Mouse (Mus musculus) layer of hippocampus, adult 9-11 months (tissue): ENCODE results near the gene Stam2.

Experiments
- DNase-seq: peaks from one replicate; pipeline ENCODE4 v3.0.0; 2022

Stam2 gene

DNA sequence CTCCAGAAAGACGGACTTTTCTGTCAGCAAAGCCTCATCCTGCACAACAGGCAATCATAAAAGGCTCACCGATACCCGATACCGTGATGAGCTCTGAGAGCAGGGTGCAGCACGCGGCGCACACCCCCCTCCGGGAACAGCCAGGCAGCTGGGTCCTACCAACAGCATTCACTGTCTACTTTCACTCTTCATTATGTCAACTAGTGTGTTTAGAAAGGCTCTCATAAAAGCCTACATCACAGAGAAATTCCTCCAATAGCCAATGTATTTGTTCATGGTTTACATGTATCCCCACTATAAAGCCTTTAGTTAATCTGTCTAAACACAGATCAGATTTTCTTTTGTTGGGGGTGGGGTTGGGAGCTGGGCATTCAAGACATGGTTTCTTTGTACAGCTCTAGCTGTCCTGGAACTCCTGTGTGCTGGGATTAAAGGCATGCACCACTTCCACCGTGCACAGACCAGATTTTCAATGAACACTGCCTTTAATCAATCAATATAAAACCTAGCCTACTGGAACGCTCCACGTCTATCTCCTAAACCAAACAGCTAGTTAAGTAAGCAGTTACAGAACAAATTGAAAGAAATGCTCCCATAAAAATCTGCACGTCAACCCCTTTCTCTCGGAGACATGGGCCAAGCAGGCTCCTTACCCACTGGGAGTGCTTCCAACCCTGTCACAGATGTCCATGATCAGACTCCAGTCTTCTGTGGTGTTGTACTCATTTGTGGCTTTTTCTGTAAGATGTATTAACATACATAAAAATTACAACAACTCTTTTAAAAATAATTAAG lies 21.7 kb downstream of the Stam2 start:
- DNase-seq = no peak

- DNase-seq = no peak
Observed at GRCm38 (mm10) chr2:52717076-52717475, 25.0 kb downstream of the Stam2 start.

- DNase-seq = peak; percentile 55
Observed at GRCm38 (mm10) chr2:52715538-52715937, 26.5 kb downstream of the Stam2 start.

GRCm38 (mm10) chr2:52714111-52714510 lies 28.0 kb downstream of the Stam2 start:
- DNase-seq = no peak

- DNase-seq = no peak
Observed at GRCm38 (mm10) chr2:52710804-52711203, 31.3 kb downstream of the Stam2 start.

DNA sequence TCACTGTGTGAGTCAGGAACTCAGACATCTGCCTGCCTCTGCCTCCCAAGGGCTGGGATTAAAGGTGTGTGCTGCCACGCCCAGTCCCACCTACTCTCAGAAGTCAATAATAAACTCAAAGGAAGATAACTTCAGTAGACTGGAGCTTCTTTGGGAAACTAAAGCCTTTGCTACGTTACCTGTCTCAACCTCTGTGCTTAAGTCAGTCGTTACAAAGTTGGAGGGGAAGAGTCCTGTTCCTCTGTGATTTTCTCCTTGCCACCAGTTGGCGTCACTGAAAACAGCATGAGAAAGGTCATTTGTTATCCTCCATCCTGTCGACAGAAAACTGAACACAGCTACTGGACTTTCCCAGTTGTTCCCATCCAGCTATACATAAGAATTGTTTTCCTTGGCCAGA lies 32.7 kb downstream of the Stam2 start:
- no peak for DNase-seq

DNA sequence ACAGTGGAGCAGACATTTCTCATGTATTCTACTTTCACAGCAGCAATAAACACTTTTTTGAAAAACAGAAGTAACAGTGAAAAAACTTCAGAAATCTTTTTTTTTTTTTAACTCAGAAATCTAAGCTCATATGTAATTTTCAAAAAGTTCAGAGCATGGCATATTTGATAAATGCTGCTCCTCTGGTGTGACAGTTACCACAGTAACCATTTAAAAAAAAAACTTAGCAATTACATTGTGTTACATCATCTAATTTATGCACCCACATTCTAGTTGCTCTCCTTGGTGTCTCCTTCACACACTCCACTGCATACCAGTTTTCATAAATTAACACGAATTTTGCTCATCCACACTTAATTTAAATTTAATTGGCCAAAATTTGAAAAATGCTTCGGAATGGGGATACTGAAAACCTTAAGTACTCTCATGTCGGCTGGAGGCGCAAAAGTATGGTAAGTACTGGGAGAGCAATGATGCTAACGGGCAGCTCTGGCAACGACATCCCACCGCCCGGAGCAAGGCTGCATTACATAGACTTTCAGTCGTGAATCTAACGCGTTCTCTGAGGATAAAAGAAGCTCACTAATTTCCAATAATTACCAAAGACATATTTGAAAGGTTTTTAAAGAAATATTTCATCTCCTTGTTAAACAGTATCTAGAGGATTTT lies 40.6 kb downstream of the Stam2 start:
- no peak for DNase-seq

DNA sequence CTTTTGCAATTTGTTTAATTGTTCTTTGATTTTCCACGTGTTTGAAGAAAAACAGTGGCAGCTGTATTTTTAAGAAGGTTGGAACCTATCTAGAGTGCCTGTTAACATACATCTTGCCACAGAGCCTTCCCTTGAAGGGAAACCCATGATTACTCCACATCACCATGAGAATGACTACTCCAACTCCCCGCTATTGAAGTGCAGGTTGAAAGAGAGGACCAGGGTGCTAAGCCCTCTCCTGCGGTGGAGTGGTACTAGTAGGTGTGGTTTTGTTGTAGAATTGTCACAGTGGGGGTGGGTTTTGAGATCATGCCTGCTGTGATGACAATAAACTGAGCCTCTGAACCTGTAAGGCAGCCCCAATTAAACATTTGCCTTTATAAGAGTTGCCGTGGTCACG lies 41.7 kb downstream of the Stam2 start:
- DNase-seq = no peak

- no peak for DNase-seq
Observed at GRCm38 (mm10) chr2:52694604-52695003, 47.5 kb downstream of the Stam2 start.

GRCm38 (mm10) chr2:52691745-52692144 lies 50.3 kb downstream of the Stam2 start:
- no peak for DNase-seq

DNA sequence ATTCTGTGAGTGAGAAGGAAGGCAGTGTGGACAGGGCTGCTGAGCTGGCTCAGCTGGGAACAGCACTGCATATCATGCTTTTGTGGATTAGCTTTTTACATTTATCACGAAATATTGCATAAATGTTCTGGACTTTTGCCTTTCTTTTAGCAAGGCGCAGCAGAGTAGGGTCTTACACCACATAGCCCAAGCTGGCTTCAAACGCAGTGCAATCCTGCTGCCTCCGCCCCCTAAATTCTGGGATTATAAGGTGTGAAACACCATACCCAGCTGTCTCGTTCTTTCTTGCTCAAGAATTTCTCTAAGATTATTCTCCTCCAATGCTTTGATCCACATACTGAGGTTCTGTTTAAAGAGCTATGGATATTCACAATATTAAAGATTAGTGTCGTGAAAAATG lies 55.5 kb downstream of the Stam2 start:
- DNase-seq = no peak

GRCm38 (mm10) chr2:52677589-52677988 lies 64.5 kb downstream of the Stam2 start:
- no peak for DNase-seq

DNA sequence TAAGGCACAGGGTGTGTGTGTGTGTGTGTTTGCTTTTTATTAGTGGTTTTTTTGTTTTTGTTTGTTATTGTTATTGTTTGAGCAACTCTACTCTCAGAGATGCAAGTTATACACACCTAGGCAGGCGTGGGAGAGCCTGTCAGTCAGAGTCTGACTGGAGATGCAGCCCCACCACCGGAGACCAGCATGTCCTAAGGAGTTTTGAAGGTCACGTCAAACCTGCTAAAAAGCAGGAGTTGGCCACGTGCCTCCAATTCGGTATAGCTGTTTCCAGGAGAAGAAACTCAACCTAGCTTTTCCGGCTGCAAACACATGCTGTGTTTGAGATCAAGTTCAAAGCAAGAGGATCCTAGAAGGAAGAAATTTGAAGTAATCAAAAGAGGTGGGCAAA lies 65.2 kb downstream of the Stam2 start:
- DNase-seq = no peak

DNA sequence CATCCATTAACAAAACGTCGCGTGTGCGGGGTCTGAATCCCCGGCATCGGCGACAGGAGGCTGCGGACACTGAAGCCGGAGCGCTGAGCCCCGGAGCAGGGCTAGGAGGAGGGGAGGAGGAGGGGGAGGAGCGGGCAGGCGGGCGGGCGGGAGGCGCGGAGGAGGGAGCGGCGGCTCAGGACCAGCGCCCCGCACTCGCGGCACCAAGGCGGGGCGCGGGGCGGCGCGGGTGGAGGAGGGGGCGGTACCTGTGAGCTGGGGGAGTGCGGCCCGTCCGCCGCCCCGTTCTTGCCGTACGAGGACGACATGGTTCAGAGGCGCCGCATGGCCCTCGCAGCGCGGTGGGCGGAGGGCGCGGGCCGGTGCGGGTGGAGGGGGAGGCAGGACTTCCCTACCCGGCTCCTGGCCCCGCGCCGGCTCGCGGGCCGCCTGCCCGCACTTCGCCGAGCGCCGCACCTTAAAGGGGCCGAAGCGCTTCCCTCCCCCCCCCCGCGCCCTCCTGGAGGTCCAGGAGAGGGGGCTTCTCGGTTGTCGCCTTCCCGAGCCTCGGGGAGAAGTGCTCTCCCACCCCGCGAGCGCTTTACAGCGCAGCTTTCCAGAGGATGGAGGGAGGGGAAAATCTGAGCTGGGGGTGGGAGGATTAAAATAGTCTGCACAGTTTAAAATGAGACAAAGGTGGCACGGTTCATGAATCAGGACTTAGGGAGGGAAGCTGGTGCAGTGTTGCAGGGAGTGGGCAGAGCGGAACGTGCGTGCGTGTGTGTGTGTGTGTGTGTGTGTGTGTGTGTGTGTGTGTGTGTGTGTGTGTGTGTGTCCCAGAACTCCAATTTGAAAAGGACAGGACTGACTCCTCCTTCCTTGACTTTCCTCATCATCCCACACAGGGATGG lies 65.8 kb downstream of the Stam2 start, which contains the start of gene Cacnb4:
Gene Cacnb4, minus strand, starts transcription at position 809 of the 890 bp plus-strand sequence.
- peak; percentile 27 for DNase-seq

- DNase-seq = no peak
Observed at GRCm38 (mm10) chr2:52675278-52675987, 66.6 kb downstream of the Stam2 start.

GRCm38 (mm10) chr2:52674886-52675277 lies 67.2 kb downstream of the Stam2 start:
- peak; percentile 38 for DNase-seq

DNA sequence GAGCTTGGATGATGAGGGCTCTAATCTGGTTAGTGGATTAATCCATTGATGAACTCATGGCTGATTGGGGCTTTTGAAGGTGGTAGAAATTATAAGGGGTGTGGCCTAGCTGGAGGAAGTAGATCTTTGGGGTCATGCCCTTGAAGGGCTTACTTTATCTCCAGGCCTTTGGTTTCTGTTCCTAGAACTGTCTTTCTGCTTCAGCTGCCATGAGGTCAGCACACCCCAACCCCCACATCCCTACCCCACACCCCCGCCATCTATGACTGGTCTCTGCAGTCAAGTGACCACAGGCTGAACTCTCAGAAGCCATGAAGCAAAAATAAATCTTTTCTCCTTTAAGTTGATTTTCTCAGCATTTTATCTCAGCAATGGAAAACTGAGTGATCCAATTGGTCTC lies 68.9 kb downstream of the Stam2 start:
- DNase-seq = no peak

DNA sequence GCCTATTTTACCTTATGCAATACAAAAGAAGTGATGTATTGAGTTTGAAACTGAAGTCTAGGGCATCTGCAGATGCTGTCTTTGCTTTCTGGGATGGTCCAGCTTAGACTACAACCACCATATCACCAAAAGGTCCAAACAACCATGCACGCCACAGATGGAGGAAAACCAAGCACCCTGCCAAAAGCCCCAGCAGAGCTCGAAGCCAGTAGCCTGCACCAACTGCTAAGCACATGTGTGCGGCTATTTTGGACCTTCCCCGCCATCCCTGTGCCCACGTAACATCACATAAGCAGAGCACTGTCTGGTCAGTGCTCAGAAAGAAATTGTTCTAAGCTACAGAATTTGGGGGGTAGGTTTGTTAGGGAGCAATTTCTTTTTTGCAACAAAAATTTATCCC lies 71.3 kb downstream of the Stam2 start:
- DNase-seq = peak; percentile 71

- DNase-seq = no peak
Observed at GRCm38 (mm10) chr2:52668480-52668879, 73.6 kb downstream of the Stam2 start.

DNA sequence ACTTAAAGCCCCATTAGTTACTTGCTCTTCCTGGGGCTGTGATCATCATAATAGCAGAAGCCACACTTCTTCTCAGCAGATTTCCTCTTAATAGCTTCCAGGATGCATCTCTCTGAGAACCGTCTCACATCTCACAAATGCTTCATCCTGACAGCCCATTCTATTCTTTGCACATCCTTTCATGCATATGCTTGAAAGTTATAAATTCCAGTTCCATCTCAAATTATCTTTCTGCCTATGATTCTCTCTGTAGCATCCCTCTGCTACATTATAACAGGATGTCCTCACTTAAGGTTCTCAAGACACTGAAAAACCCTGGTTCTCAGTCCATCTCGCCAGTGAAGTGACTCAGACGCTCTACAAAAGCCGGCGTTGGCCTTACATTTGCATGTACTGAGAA lies 85.4 kb downstream of the Stam2 start:
- DNase-seq = no peak

GRCm38 (mm10) chr2:52654541-52654940 lies 87.5 kb downstream of the Stam2 start:
- no peak for DNase-seq

GRCm38 (mm10) chr2:52651547-52651946 lies 90.5 kb downstream of the Stam2 start:
- no peak for DNase-seq
